Mouse (Mus musculus) megakaryocyte, embryonic 14.5 days (primary cell): ENCODE measurements around the gene Dpp6.

Experiments used
- FLI1 ChIP-seq: IDR thresholded peaks from 2 replicates; pipeline ENCODE4 v1.6.1; 2012; ENCODE audit warnings: low read length, inconsistent platforms, mixed read lengths
- GATA1 ChIP-seq: IDR thresholded peaks from 3 replicates; pipeline ENCODE4 v1.6.1; 2012; ENCODE audit warnings: mixed read lengths, low read length, inconsistent platforms, borderline replicate concordance

DNA sequence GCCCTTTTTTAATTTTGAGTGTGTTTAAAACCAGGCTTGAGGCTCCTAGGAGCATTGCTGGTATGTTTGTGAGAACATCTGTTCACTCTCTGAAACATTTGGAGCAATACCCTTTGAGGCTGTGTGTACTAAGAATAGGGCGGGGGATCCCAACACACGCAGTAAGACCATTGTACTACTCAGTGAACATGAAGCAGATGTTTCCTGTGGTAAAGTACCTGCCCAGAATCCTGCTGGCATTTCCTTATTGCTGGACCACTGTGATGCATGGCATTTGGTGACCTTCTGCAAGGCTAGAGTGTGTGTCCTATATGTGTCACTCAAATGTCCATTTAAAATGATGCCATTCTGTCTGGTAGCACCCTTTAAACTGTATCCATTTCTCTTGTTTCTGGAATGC lies 854.5 kb downstream of the Dpp6 start:
- TF ChIP-seq GATA1 (no peak), FLI1 (no peak)
